Mouse (Mus musculus): ENCODE measurements around the gene Bcam. TPM values are rescaled to one million over a fixed set of nuclear protein-coding genes. Genes with fewer than 3 reads are reported as not detected.

Bcam gene
- total and polyA plus RNA-seq, 3 experiments = 3.0 to 10.9 (median 4.8) TPM

DNA sequence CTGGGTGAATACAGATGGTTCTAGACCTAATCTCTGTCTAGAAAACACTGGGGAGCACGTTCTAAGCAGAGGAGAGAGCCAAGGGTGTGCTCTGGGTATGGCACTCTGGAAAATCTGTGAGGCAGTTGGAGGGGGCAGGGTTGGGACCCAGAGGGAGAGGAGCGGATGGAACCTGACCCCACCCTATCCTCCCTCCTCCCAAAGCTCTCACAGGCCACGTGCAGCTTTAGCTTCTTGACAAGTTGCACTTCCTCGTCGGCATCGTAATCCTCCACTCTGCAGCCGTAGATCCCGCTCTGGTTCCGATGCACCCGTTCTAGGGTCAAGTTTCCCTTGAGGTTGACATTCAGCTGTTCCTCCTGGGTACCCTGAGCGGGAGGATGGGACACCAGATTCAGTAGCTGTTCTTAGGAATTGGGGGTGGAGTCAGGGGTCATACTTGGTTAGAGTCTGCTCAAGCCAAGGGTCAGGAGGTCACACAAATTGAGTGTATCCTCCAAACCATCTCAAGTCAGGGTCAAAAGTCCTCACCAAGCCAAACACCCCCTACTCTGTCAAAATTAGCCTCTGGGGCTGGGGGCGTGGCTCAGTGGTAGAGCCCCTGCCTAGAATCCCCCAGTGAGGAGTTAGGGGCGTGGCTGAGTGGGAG is 6.9 kb downstream of the Bcam start:
- in situ Hi-C loops (cut with MboI; ENCODE audit: low pct_ligation_motif_present, low pct_unique_long_range_greater_than_20kb, low sequenced_read_pairs) = no loop called here
- Histone ChIP-seq H3K4me3 (replicated peaks in 1 of 3; ENCODE audit: low read depth in 2 of 3, low read length in 2 of 3, poor library complexity in 1 of 3) (no peak overlapping the region), H3K27me3 (replicated peaks) (peaks cover 21% of the 10 kb centered on the region)

DNA sequence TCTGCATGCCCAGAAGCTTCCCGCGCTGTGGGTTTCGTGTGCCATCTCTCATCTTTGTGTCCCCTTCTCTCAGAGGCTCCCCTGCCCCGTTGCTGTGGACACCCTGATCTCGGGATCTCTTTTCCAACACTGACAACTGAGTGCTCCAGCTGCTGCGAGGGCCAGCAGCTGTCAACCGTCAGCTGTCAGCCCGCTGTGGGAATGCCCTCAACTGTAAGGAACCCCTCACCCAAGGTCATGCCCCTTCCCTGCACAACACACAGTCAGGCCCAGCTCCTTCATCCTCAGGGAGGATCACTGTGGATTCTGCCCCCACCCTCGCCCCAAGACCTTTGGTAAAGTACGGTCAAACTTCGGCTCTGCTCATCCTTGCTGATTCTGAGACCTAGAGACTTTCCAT is 8.5 kb downstream of the Bcam start:
- DNase-seq (ENCODE audit: extremely low read depth) = no peak
- TF ChIP-seq KAT2A (IDR thresholded peaks at IDR 0.05; ENCODE audit: insufficient replicate concordance, low read length) (no peak), MAX (IDR thresholded peaks at IDR 0.05; ENCODE audit: low read length) (no peak), ZMIZ1 (IDR thresholded peaks at IDR 0.05; ENCODE audit: low read depth, low read length) (no peak), BHLHE40 (IDR thresholded peaks at IDR 0.05; ENCODE audit: low read depth, low read length) (no peak), USF2 (conservative IDR thresholded peaks at IDR 0.05; ENCODE audit: low read depth, low read length) (no peak), SIN3A (IDR thresholded peaks at IDR 0.05; ENCODE audit: low read length) (no peak), SMC3 (IDR thresholded peaks at IDR 0.05; ENCODE audit: low read depth, low read length) (no peak), ZNF384 (IDR thresholded peaks at IDR 0.05; ENCODE audit: low read depth, low read length) (no peak), MAZ (IDR thresholded peaks at IDR 0.05; ENCODE audit: low read depth, low read length) (no peak), JUN (IDR thresholded peaks at IDR 0.05; ENCODE audit: insufficient read depth, low read depth, low read length) (no peak), ETS1 (conservative IDR thresholded peaks at IDR 0.05; ENCODE audit: low read depth, low read length) (no peak), MAFK (IDR thresholded peaks at IDR 0.05; ENCODE audit: insufficient replicate concordance, low read length) (no peak), POLR2A (IDR thresholded peaks at IDR 0.05; ENCODE audit: low read depth, low read length) (no peak), NRF1 (IDR thresholded peaks at IDR 0.05; ENCODE audit: low read depth, low read length) (no peak), CHD2 (IDR thresholded peaks at IDR 0.05; ENCODE audit: low read length) (no peak), TBP (conservative IDR thresholded peaks at IDR 0.05; ENCODE audit: low read depth, low read length) (no peak), PAX5 (IDR thresholded peaks at IDR 0.05; ENCODE audit: low read length) (no peak)
- H3K9me3 ChIP-seq (replicated peaks; ENCODE audit: low read length) = peaks cover 2% of the 10 kb centered on the region
- no peaks in the 10 kb centered on the region for H3K79me2 ChIP-seq (replicated peaks; ENCODE audit: control insufficient read depth, extremely low read depth, insufficient read depth, poor library complexity, severe bottlenecking)
- peaks cover 0 to 4% of the 10 kb centered on the region in 2 experiments; a peak in 2 of 4 replicates for H3K4me1 ChIP-seq (ENCODE audit: control insufficient read depth in 1 of 2, insufficient read depth in 2 of 2)
- no peak overlapping the region for H3K4me2 ChIP-seq (ENCODE audit: insufficient read depth, low read depth, poor library complexity, severe bottlenecking)
- H3K27me3 ChIP-seq (replicated peaks) = peaks cover 14% of the 10 kb centered on the region
- H3K4me3 ChIP-seq (replicated peaks in 1 of 3; ENCODE audit: low read depth in 2 of 3, low read length in 2 of 3, poor library complexity in 1 of 3) = no peak overlapping the region
- dilution Hi-C loops (cut with MboI; ENCODE audit: extremely low pct_ligation_motif_present, extremely low pct_unique_long_range_greater_than_20kb, low sequenced_read_pairs) = no loop called here
- in situ Hi-C loops (cut with MboI; ENCODE audit: low pct_ligation_motif_present, low pct_unique_long_range_greater_than_20kb, low sequenced_read_pairs) = no loop called here
- peaks cover 0 to 15% of the 10 kb centered on the region in 2 experiments for H3K36me3 ChIP-seq (replicated peaks in 1 of 2; ENCODE audit: control insufficient read depth in 1 of 2, insufficient read depth in 1 of 2, low read length in 1 of 2)
- no peak overlapping the region for H3K9ac ChIP-seq (ENCODE audit: insufficient read depth, low read depth)
- no peak overlapping the region for H3K27ac ChIP-seq (ENCODE audit: insufficient read depth, low read depth)

More for the DNA sequence above, 6.9 kb downstream of the Bcam start:
- H3K9ac ChIP-seq (ENCODE audit: insufficient read depth, low read depth) = no peak overlapping the region
- dilution Hi-C loops (cut with MboI; ENCODE audit: extremely low pct_ligation_motif_present, extremely low pct_unique_long_range_greater_than_20kb, low sequenced_read_pairs) = no loop called here
- no peak overlapping the region for H3K4me2 ChIP-seq (ENCODE audit: insufficient read depth, low read depth, poor library complexity, severe bottlenecking)
- no peak for DNase-seq (ENCODE audit: extremely low read depth)
- H3K79me2 ChIP-seq (replicated peaks; ENCODE audit: control insufficient read depth, extremely low read depth, insufficient read depth, poor library complexity, severe bottlenecking) = no peaks in the 10 kb centered on the region
- no peak overlapping the region for H3K27ac ChIP-seq (ENCODE audit: insufficient read depth, low read depth)
- TF ChIP-seq JUND (conservative IDR thresholded peaks at IDR 0.05; ENCODE audit: low read depth, low read length) (no peak), EP300 (IDR thresholded peaks at IDR 0.05; ENCODE audit: low read length) (no peak), HCFC1 (IDR thresholded peaks at IDR 0.05; ENCODE audit: low read depth, low read length) (no peak), E2F4 (IDR thresholded peaks at IDR 0.05; ENCODE audit: insufficient replicate concordance, low read depth, low read length) (no peak), ETS1 (conservative IDR thresholded peaks at IDR 0.05; ENCODE audit: low read depth, low read length) (no peak)
- peaks cover 0 to 10% of the 10 kb centered on the region in 2 experiments for H3K36me3 ChIP-seq (replicated peaks in 1 of 2; ENCODE audit: control insufficient read depth in 1 of 2, insufficient read depth in 1 of 2, low read length in 1 of 2)
- H3K4me1 ChIP-seq (ENCODE audit: control insufficient read depth in 1 of 2, insufficient read depth in 2 of 2) = peaks cover 0 to 4% of the 10 kb centered on the region in 2 experiments; a peak in 2 of 4 replicates
- peaks cover 2% of the 10 kb centered on the region for H3K9me3 ChIP-seq (replicated peaks; ENCODE audit: low read length)

Measured in CH12.LX (cell line).